Mouse (Mus musculus): Measurements from ENCODE around the gene Apeh. TPM values are rescaled to one million over a fixed set of nuclear protein-coding genes. Genes with fewer than 3 reads are reported as not detected.

Gene Apeh
- polyA plus RNA-seq, 1 experiment from 2014 or later = 56.0 TPM

DNA sequence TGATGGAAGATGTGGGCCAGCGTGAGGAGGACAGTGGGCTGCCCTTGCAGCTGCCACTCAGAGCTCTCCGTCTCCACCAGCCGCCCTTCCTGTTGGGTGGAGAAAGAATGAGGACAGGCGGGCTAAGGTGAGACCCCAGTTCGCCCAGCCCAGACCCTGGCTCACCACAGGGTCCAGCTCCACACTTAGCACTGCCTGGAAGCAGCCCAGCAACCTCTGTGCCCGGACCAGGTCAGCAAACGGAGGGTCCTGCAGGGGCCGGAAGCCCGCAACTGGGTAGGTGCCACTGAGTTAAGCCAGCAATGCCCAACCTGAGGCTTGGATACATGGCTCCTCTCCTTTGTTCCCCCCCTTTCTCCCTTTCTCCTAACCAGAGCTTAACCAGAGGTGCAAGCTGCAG, 25.4 kb downstream of the Apeh start:
- Histone ChIP-seq H3K27ac (no peak overlapping the region), H3K9ac (no peak overlapping the region), H3K4me1 (no peaks in the 10 kb centered on the region), H3K27me3 (no peaks in the 10 kb centered on the region), H3K4me3 (replicated peaks) (no peak overlapping the region), H3K36me3 (replicated peaks) (peaks cover 35% of the 10 kb centered on the region), H3K9me3 (no peaks in the 10 kb centered on the region), H3K4me2 (no peak overlapping the region)
- WGBS = 93% methylated on average over 9 of the region's 9 CpGs
- no peak for ATAC-seq (ENCODE audit: low FRiP score)

DNA sequence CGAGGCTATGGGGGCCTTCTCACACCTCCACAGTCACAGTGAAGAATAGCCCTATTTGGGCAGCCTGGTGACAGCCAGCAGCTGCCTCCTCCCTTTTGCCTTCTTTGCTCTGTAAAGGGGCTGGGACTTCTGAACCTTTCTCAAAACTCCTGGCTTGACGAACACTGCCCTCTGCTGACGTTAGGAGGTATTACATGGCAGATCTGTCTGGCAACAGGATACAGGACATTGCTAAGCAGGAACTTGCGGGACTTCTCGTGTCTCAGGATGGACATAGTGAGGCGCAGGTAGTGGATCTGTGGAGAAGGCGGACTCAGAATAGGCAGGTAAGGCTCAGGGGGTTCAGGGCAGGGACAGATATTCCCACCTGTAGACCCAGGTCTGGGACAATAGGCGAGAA, 26.5 kb downstream of the Apeh start:
- Histone ChIP-seq H3K4me1 (no peaks in the 10 kb centered on the region), H3K9me3 (no peaks in the 10 kb centered on the region), H3K36me3 (replicated peaks) (peaks cover 44% of the 10 kb centered on the region), H3K27me3 (no peaks in the 10 kb centered on the region), H3K4me3 (replicated peaks) (no peak overlapping the region), H3K4me2 (no peak overlapping the region), H3K9ac (no peak overlapping the region), H3K27ac (no peak overlapping the region)
- WGBS = 17% methylated on average over 8 of the region's 8 CpGs
- ATAC-seq (ENCODE audit: low FRiP score) = peak; percentile 42; the same call in 1 of the 2 replicates

DNA sequence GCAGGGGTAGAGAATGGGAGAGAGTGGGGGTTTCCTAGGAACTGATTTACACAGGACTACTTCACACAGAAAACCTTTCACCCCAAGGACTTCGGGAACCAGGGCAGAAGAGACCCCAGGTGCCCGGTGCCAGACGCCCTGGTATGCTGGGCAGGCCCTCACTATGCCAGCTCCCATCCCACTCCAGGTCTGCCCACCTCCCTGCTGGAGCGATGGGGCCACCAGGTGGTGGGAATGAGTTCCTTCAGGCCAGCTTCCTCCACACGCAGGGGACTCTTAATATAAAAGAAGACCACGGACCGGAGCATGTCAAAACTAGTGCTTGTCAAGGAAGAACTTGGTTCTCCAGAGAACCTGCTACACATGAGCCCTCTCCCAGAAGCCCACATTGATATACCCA, 27.2 kb downstream of the Apeh start:
- Histone ChIP-seq H3K4me1 (no peaks in the 10 kb centered on the region), H3K9me3 (no peaks in the 10 kb centered on the region)
- WGBS = 82% methylated on average over 7 of the region's 7 CpGs

DNA sequence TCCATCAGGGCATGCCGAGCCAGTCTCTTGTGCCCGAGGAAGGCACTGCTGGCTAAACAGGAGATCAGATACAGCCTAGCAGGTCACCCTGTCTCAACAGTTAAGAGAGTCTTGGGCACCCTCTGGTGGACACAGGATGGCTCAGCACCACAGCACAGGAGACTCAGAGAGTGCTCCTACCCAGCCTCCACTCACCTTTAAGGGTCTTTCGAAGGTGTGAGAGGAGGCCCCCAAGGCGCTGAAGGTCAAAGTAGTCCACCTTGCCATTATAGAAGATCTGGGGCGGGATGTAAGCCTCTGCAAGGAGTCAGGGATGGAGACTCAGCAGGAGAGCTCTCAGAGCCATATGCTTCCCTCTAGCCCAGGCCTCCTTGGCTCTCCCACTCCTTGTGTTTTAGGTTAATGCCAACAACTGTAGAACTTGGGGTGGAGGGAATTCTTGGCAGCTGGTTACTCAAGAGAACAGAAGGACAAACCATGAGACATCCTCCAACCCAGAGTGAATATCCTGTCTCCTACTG, 28.9 kb downstream of the Apeh start:
- no peaks in the 10 kb centered on the region for H3K27me3 ChIP-seq
- 52% methylated on average over 5 of the region's 5 CpGs for WGBS
- no peak overlapping the region for H3K9ac ChIP-seq
- no peak for ATAC-seq (ENCODE audit: low FRiP score)
- peaks cover 45% of the 10 kb centered on the region for H3K36me3 ChIP-seq (replicated peaks)
- no peaks in the 10 kb centered on the region for H3K9me3 ChIP-seq
- no peak overlapping the region for H3K27ac ChIP-seq
- no peak overlapping the region for H3K4me3 ChIP-seq (replicated peaks)
- H3K4me1 ChIP-seq = no peaks in the 10 kb centered on the region
- H3K4me2 ChIP-seq = no peak overlapping the region

More for the DNA sequence above, 27.2 kb downstream of the Apeh start:
- Histone ChIP-seq H3K4me3 (replicated peaks) (no peak overlapping the region), H3K27me3 (no peaks in the 10 kb centered on the region), H3K9ac (no peak overlapping the region), H3K27ac (no peak overlapping the region), H3K36me3 (replicated peaks) (peaks cover 51% of the 10 kb centered on the region), H3K4me2 (no peak overlapping the region)
- no peak for ATAC-seq (ENCODE audit: low FRiP score)

DNA sequence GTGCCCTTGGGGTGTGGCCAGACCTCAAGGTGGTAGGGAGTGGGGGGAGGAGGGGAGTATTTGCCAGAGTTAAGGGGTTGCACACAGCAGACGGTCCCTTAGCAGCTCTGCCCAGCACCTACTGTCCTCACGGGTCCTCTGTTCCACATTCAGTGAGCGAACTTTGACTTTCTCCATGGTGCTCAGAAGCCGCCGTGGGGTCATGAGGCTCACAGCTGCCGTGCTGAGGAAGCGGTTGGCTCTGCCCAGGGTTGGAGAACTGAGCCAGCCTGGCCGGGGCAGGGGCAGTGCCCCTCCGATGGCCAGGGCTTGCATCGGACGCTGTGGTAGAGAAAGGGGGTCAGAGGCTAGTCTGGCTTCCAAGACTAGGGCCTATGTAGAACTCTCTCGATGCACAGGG, 31.0 kb downstream of the Apeh start:
- Histone ChIP-seq H3K9ac (no peak overlapping the region), H3K4me3 (replicated peaks) (no peak overlapping the region), H3K27ac (no peak overlapping the region), H3K4me2 (no peak overlapping the region), H3K9me3 (no peaks in the 10 kb centered on the region), H3K36me3 (replicated peaks) (peaks cover 48% of the 10 kb centered on the region), H3K4me1 (no peaks in the 10 kb centered on the region), H3K27me3 (no peaks in the 10 kb centered on the region)
- no peak for ATAC-seq (ENCODE audit: low FRiP score)
- 92% methylated on average over 12 of the region's 12 CpGs for WGBS

DNA sequence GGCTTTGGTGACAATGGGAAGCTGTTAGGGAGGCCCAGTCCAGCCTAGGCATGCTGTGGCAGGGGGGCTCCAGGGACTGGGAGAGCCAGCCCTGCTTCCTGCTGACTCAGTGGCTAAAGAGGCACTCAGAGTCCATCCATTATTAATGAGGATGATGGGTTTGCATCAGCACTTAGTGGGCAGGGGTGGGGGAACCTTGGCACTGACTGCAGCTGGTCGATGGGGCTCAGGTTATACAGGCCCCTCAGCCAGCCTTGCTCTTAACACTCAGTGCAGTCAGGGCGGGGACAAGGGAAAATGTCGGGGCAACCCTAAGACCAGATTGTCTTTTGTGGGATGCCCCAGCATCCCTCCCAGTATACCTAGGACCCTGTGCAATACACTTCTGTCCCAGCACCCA, 32.3 kb downstream of the Apeh start:
- Histone ChIP-seq H3K9ac (no peak overlapping the region), H3K36me3 (replicated peaks) (peaks cover 60% of the 10 kb centered on the region), H3K4me1 (no peaks in the 10 kb centered on the region), H3K4me2 (no peak overlapping the region), H3K27me3 (no peaks in the 10 kb centered on the region), H3K4me3 (replicated peaks) (no peak overlapping the region), H3K9me3 (no peaks in the 10 kb centered on the region), H3K27ac (no peak overlapping the region)
- WGBS = 86% methylated on average over 3 of the region's 3 CpGs
- no peak for ATAC-seq (ENCODE audit: low FRiP score)

DNA sequence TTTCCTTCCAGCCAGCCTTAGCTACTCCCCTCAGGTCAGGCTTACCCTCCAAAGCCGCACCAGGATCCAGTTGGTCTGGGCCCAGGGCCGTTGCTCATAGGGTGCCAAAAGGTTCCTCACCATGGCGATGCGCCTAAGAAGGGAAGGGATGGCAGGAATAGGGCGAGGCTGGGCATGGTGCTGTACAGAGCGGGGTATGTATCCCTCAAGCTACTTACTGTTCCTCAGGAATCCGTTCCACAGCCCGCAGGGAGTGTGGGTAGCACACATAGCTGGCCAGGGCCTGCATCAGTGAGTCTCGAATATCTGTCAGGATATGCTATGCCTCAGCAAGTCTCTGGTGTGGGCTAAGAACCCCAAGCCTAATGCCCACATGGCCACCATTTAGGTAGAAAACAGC, 36.1 kb downstream of the Apeh start:
- no peak overlapping the region for H3K27ac ChIP-seq
- H3K9me3 ChIP-seq = no peaks in the 10 kb centered on the region
- H3K4me2 ChIP-seq = no peak overlapping the region
- peaks cover under 1% of the 10 kb centered on the region; the same call in 1 of the 2 replicates for H3K4me1 ChIP-seq
- WGBS = 94% methylated on average over 9 of the region's 9 CpGs
- no peak for ATAC-seq (ENCODE audit: low FRiP score)
- H3K9ac ChIP-seq = no peak overlapping the region
- H3K4me3 ChIP-seq (replicated peaks) = no peak overlapping the region
- H3K27me3 ChIP-seq = no peaks in the 10 kb centered on the region
- H3K36me3 ChIP-seq (replicated peaks) = peaks cover 78% of the 10 kb centered on the region

DNA sequence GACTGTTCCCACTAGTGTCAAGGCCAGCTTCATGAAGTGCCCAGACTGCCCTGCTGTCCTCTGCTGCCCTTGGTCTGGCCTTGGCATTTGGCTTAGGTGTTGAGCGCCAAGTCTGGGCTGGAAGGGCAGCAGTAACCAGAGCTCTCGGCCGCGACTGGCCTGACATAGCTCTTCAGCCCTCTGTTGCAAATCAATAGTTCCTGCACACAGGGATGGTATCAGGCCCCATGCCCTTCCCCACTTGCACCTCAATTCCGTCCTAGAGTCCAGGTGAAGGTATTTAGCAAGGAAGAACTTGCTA, 37.2 kb downstream of the Apeh start:
- no peak for ATAC-seq (ENCODE audit: low FRiP score)
- H3K4me1 ChIP-seq = peaks cover 11% of the 10 kb centered on the region
- H3K27me3 ChIP-seq = no peaks in the 10 kb centered on the region
- no peak overlapping the region for H3K27ac ChIP-seq
- H3K9me3 ChIP-seq = no peaks in the 10 kb centered on the region
- no peak overlapping the region for H3K4me3 ChIP-seq (replicated peaks)
- 93% methylated on average over 5 of the region's 5 CpGs for WGBS
- H3K4me2 ChIP-seq = no peak overlapping the region
- H3K9ac ChIP-seq = no peak overlapping the region
- H3K36me3 ChIP-seq (replicated peaks) = peaks cover 69% of the 10 kb centered on the region

DNA sequence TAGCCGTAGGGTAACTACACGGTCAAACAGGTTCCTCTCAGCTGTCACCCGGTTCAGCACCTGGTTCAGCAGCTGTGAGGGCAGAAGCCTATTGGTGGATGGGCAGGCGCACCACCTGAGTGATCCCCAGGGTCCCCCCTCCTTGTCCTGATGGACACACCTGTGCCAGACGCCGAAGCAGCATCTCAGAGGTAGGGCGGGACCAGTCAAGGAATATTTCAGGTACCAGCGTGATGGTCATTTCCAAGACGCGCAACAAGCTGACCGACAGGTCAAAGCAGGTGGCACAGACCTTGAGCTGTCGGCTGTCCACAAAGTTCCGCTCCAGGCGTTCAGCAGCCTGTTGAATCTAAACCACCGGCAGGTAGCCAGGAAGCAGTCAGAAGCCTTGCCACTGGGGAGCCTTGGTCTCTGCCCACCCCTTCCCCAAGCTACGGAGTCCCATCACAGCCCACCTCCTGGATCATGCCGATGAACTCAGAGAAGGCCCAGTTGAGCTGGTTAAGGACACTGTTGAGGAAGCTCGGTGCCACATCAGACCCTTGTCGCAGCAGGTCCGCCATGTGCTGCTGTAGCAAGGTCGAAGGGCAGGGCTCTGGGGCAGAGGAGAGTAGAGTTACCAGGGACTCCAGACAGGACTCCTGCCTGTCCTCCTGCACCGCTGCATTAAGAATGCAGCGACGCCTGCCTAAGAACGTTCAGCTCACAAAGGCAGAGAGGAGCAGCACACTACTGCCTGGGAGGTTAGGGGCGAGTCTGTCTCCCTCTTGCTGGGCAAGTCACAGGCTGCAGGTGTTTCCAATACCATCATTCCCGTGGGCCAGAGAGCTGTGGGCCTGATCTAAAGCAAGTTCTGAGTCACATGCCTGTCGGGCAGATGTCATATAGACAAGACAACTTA, 37.8 kb downstream of the Apeh start:
- no peak for ATAC-seq (ENCODE audit: low FRiP score)
- Histone ChIP-seq H3K4me2 (no peak overlapping the region), H3K9ac (no peak overlapping the region), H3K27ac (no peak overlapping the region), H3K36me3 (replicated peaks) (peaks cover 73% of the 10 kb centered on the region), H3K4me1 (peaks cover 11% of the 10 kb centered on the region), H3K4me3 (replicated peaks) (no peak overlapping the region), H3K27me3 (no peaks in the 10 kb centered on the region), H3K9me3 (no peaks in the 10 kb centered on the region)
- WGBS = 82% methylated on average over 28 of the region's 28 CpGs

DNA sequence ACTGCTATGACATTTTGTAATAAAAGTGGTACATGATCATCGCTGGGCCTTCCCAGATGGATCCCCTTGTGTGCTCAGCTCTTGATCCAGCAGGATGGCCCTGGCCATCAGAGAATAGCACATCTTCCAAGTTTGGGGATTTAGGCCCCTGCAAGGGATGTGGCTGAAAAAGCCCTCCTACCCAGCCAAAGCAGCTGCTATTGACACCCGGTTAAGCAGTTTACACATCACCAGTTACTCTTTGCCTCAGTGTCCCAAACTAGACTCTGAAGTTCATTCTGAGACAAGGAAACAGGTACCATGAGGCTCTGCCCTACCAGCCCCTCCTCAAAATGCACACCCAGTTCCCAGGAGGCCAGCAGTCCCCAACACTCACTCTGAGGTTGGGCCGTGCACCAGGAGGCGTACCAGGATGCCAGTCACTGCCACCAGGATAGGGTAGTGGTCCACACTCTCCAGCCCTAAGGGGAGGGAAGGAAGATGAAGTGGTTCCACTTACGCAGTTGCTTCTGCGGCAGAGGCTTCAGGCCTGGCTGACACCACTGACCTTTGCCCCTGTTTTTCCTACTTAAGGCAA, 38.7 kb downstream of the Apeh start:
- no peak for ATAC-seq (ENCODE audit: low FRiP score)
- Histone ChIP-seq H3K9me3 (no peaks in the 10 kb centered on the region), H3K4me2 (no peak overlapping the region), H3K4me1 (peaks cover 11% of the 10 kb centered on the region), H3K27ac (no peak overlapping the region), H3K9ac (no peak overlapping the region), H3K4me3 (replicated peaks) (no peak overlapping the region), H3K36me3 (replicated peaks) (peaks cover 81% of the 10 kb centered on the region), H3K27me3 (no peaks in the 10 kb centered on the region)
- WGBS = 87% methylated on average over 6 of the region's 6 CpGs

DNA sequence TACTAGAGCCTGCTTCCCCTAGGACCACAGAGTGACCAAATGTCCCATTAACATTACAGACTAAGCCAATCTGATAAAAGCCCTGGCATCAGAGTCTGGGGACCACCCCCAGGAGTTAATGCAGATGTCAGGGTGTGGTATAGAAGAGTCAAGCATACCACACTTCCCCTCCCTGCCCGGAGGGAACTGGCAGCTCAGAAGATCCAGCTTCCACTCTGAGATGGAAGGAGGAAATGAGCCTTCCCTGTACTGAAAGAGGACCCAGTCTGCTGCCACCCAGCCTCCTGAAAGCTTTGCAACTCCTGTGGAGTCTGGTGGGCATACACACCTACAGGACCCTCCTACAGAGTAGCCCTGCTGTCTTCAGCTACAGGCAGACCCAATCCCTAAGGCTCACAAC, 39.3 kb downstream of the Apeh start:
- H3K4me3 ChIP-seq (replicated peaks) = no peak overlapping the region
- peaks cover 84% of the 10 kb centered on the region for H3K36me3 ChIP-seq (replicated peaks)
- no peaks in the 10 kb centered on the region for H3K27me3 ChIP-seq
- no peaks in the 10 kb centered on the region for H3K9me3 ChIP-seq
- H3K9ac ChIP-seq = no peak overlapping the region
- peaks cover 17% of the 10 kb centered on the region for H3K4me1 ChIP-seq
- H3K4me2 ChIP-seq = no peak overlapping the region
- no peak overlapping the region for H3K27ac ChIP-seq
- ATAC-seq (ENCODE audit: low FRiP score) = no peak
- WGBS = 86% methylated on average over 1 of the region's 1 CpGs

DNA sequence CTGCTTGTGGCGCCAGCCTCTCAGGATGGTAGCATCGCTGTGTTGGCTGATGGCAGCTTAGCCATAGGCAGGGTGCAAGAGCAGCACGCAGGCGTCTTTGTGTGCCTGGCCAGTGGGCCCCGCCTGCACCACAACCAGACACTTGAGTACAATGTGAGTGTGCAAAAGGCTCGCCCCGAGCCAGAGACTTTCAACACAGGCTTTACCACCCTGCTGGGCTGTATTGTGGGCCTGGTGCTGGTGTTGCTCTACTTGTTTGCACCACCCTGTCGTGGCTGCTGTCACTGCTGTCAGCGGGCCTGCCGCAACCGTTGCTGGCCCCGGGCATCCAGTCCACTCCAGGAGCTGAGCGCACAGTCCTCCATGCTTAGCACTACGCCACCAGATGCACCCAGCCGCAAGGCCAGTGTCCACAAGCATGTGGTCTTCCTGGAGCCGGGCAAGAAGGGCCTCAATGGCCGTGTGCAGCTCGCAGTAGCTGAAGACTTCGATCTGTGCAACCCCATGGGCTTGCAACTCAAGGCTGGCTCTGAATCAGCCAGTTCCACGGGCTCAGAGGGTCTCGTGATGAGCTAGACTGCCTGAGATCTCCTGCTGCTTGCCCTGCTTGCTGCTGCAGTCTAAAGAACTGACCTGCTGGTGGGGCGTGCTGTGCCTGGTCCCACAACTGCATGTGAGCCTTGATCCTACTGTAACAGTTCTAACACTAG, 39.9 kb downstream of the Apeh start:
- no peak overlapping the region for H3K4me3 ChIP-seq (replicated peaks)
- no peak overlapping the region for H3K27ac ChIP-seq
- 91% methylated on average over 22 of the region's 22 CpGs for WGBS
- peaks cover 22% of the 10 kb centered on the region for H3K4me1 ChIP-seq
- no peaks in the 10 kb centered on the region for H3K27me3 ChIP-seq
- peaks cover 80% of the 10 kb centered on the region for H3K36me3 ChIP-seq (replicated peaks)
- no peak overlapping the region for H3K9ac ChIP-seq
- no peaks in the 10 kb centered on the region for H3K9me3 ChIP-seq
- no peak for ATAC-seq (ENCODE audit: low FRiP score)
- H3K4me2 ChIP-seq = no peak overlapping the region
